Mouse (Mus musculus) R1 (cell line): ENCODE data around the gene Cdh6.

Source experiments
- DNase-seq: peaks from one replicate; pipeline ENCODE4 v3.0.0-alpha.2; 2018; ENCODE audit warnings: low read depth, low spot score

Cdh6 gene

DNA sequence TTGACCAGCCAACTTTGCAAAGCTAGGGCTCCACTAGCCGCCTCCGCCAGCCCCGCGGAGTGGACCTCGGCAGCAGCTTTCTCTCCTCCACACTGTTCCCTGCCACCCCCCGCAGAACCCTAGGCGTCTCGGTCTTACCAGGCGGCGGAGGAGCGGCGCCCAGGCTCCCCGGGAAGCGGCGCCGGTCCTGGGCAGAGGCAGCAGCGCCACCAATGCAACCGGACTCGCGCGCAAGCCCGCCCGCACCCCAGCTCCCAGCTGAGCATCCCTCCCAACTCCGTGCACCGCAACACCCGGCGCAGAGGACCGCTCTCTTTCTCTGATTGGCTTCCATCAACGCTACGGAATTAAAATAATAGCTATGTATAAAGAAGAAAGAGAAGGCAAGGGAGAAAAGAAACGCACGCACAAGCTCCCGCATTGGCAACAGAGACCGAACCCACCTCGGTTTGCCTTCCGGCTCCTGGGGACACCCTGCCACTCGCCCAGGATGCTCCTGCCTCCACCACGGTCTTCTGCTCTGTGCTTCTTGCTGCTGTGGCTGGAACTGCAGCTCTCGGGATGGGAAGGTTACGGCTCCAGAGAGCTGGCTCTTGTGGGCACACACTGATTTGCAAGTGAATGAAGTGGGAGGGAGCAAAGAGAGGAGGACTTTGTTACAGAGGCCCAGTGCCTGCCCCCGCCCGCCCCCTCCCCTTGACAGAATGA, at the start of gene Cdh6:
Cdh6 (minus strand) TSS at position 605 of the 708 bp plus-strand sequence.
- DNase-seq: peak; percentile 93

DNA sequence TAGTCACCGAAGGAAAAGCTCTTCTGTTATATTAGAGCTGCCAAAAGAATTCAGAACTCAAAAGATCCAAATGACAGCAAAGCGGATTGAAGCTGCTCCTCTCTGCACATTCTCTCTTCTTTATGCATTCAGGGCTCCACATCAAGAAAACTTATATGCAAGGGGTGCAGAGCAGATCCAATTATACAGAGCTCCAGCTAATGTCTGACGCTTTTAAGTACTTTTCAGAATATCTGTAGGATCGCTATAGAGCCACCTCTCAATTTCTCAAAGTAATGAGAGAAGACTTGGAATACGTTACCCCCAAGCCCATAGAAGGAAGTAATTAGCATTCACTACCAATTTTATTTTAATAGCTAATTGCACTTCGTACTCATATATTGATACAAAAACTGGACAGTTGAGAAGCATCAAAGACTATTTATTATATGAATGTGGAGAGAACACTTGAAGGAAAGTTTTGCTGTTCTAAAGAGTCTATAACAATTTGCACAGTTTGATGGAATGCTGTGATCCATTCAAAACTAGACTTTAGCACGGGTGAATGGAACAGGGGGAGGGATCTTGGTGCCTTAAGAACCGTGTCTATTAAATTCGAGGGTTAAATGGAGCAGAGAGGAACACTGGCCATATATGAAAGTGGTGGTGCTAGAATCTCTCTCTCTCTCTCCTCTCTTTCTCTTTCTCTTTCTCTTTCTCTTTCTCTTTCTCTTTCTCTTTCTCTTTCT, 46.4 kb upstream of the Cdh6 start:
- DNase-seq: no peak

DNA sequence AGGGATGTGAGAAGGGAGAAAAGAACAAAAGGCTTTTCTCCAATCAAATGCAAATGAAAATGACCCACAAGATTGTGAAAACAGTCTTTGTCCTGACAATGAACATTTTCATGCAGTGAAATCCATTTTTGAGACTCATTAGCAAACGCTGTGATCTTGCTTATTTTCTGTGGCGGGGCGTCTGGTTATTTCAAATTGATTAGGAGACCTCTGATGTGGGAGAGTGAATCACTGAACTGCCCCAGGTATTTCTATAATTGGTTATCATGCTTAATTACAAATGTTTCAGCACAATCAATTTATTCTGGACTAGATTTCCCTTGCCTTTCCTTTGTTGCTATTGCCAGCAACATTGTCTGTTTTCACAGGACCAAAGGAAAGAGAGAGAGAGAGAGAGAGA, 44.3 kb upstream of the Cdh6 start:
- no peak for DNase-seq

DNA sequence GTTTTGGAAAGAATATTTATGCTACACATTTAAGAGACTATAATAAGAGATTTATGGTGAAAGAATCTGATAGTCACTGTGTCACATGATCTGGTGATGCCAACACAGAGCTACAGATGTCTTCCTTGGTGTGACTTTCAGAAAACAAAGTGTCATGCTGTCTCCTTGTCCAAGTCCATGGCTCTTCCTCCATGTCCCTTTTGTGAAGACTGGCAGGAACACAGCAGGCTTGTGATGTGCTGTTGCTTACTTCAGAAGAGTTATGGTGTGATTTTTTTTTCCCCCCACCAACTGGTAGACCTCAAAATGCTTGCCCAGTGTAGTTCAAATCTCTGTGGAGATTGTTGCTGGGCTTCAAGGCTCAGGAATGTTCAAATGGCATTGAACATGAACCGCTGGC, 43.7 kb upstream of the Cdh6 start:
- no peak for DNase-seq

DNA sequence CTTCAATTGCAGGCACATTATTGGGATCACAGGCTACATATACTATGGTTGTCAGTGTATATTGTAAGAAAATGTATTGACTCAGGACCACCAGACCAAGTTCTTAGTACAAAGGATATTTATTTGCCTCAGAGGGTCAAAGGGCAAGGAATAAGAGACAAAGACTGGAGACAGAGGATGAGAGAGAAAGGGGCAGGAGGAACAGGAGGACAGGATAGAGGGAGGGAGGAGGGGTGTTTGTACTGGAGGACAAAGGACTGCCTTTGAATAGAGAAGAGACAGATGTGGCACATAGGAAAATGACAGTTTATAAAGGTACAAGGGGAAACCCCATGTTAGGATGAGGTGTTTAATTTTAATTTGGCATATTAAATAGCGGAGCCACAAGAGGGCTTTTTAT, 39.5 kb upstream of the Cdh6 start:
- no peak for DNase-seq

DNA sequence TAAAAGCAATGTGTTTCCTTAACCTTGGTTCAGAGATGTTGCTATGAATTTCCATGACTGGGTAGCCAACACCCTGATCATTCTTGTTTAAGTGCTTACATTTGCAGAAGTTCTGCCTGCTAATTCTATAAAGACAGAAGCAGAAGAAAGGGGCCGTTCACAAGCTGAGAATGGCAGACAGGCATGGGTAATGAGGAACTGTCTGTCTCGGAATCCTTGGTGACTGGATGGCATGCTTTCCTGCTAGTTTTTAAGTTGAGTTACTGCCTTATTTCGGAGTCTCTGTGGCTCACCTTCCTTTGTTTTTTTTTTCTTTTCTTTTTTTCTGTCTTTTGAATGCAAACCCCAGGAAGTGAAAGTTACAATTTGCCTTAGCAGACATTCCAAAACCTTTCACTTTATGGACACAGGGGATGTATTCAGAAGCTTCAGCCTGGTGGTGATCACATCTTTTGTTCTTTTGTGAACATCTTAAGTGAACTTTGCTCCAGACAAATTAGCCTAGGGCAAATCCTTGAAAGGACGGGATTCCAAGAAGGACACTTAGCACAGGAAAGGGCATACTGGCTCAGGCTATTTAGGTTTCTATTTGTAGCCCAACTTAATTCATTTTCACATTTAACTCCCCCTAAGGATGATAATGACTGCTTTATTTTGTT, 38.7 kb upstream of the Cdh6 start:
- peak; percentile 83 for DNase-seq

DNA sequence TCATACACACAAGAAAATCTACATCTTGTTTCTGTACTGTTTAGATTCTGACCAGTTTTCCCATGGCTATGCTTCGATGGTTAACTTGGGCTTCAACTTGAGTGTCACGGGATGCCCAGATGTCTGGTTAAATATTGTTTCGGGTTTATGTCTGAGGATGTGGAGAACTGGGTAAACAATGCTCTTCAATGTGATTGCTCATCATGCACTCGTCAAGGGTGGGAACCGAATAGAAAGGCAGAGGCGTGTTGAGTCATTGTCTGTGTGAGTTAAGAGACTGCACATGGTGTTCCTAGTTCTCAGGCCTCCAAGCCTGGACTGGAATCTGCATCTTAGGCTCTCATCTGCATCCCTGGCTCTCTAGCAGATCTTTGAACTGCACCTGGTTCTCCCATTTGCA, 36.7 kb upstream of the Cdh6 start:
- no peak for DNase-seq

DNA sequence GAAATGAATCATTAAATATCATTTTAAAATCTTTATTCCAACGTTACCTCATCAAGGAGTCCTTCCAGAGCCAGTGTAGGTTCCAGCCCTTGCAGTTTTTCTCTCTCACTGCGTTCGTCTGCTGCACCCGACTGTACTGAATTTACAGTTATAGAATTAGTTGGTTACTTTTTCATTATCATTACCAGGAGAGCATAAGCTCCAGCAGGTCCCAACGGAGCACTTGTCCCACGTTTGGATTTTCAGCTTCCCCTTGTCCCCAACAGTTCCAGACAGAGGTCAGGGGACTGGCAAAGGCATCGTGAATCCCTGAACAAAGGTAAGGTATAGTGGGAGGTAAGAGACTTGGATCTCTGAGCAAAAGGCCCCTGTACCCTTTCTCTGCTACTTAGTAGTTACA, 35.2 kb upstream of the Cdh6 start:
- DNase-seq: no peak

DNA sequence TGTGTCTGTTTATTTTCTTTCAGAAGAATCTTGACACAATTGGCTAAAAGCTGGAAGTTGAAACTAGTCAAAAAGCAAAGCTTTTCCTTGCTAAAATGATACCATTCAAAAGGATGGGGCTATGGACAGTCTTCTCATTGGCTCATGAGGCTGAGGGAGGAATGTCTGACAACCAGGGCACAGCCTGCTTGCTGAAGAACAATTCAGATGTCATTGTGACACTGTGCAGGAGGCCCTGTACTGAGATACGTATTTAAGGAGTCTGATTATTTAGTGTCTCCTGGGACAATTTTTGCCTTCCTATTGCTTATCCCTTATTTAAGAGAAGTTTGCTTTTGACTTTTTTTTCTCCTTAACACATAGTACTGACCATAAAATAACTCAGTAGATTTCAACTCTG, 22.8 kb upstream of the Cdh6 start:
- DNase-seq: no peak

DNA sequence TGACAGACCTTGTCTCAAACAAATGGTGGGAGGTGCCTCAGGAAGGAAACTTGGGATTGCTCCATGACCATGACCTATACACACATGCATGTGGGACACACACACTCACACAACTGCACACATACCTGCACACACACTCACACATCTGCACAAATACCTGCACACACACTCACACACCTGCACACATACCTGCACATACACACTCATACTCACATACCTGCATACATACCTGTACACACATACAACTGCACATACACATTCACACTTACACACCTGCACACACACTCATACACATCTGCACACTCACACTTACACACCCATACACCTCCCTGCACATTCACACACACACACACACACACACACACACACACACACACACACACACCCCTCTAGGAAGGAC, 20.6 kb upstream of the Cdh6 start:
- no peak for DNase-seq

DNA sequence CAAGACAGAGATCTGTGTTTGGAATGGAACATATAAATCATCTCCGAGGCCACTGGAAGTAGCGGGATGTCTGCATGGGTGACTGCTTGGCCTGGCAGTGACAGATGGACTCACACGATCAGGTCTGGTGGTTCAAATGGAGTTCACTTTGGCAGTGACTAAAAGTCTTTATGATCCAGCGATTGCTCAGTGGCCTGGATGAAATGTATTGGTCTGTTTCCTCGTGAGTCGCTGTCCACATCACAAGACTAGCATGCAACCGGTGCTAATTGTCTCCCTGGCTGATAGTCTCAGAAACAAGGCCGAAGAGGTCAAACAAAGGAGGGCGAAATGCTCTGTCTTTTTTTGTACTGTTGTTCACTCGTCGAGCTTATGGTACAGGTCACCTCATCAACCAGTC, 19.6 kb upstream of the Cdh6 start:
- no peak for DNase-seq

DNA sequence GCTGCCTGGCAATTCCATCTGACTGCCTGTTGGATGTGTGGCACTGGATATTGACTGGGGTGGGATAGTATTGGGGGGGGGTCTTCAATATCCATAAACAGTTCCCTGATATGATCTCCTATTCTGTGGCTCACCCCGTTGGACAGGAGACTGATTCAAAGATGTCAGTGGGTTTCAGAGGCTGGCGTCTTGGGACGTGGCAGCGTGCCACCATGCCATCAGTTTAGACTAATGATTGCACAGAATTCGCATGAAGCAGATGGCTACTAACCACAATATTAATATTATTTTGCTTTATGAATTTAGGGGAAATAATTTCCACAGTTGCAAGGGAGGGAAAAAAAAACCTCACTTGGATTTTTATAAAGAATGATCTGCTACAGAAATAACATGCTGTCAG, 10.2 kb upstream of the Cdh6 start:
- no peak for DNase-seq

DNA sequence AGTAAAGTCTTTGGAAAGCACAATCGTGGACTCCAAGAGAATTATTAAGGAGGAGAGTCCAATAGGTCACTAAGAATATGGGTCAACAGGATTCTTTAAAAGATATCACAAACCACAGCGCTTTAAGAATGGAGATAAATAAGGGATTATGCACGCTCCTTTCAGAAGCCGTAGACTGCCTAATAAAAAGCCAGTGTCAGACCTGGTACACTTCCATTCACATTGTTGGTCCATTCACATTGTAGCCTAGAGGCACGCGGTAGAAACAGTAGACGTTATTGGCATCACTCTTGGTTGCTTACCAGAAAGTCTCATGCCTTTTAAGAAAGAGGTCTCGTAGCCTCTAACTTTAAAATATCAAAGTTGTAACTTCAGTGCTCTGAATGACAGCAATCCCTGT, 8.0 kb upstream of the Cdh6 start:
- no peak for DNase-seq

DNA sequence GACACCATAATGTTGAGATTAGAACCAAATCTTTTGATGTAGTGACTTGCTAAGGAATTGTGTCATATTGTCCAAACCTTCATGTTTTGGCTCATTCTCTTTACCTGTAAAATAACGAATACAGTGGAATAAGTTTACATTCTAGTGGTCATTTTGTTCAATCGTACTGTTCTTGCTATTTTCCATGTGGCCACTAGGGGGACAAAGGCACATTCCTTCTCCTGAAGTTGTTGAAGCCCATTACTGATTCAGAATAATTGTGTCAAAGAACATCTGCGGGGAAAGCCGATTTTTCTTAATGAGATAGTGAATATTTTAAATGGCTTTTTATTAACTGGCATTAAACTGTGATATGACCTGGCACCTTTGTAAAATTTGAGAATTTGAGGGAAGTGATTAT, 7.5 kb upstream of the Cdh6 start:
- peak; percentile 38 for DNase-seq

DNA sequence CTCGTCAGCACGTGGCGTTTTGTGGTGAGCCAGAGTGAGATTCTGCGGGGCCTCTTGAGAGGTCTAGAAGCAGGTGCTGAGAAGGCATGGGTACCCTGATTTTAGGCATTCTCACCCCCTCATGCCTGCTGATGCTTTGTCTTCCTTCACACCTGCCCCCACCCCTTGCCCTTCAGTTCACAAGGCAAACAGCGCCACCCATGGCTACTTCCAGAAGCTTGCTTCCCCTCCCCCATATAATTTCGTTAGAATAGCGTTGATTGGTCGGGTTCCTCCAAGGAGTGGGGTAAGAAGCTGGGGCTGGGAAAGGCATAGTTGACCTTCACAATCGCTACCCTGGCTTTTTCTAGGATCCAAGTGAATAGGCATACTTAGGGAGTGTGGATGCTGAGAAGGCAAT, 2.5 kb upstream of the Cdh6 start:
- DNase-seq: peak; percentile 60

DNA sequence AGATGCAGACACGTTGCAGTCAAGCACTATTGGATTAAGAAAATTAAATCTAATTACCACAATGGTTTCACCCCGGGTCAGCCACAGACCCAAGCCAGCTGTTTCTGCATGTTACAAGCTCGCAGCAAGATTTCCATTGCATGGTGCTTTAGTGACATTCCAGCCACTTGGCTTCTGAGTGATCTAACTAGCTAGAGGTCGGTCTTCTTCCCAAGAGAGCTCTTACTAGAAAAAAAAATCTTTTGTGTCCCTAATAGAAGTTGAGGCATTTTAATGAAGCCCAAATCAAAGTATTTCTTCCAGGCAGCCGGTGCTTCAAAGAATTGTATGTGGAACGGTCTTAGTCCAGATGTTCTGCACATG, 1.1 kb upstream of the Cdh6 start:
- DNase-seq: no peak

DNA sequence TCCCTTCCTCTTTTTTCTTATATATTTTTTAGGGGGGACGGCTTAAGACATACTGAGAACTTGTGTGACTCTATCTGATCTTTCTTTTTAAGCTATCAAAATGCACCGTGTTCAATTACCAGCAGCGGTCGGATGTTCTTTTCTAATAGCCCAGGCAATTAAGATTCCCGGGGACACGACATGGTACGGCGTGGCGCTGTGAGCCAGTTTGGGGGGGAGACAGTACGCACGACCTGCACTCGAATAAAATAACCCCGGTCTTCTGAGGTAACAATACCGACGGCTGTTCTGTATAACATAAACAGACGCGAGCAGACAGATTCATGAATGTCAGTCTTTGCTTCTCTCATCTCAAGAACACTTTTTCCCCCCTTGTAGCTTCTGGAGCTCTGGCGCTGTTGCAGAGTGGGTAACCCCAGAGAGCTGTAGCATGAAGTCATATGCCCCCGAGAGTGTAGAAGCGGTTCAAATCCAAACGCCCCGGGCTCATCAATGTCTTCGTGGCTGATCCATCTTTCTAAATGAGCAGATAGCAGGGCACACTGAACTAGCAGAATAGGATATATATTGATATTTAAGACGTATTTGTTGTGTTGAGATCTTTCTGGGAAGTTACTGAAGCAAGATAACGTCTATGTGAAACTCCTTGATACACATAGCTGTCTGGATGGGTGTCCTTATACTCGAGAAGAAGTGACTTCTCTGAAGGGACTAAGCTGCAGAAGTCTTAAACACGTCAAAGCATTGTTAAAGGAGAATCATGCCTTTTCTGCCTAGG, 554 bp upstream of the Cdh6 start:
- no peak for DNase-seq

DNA sequence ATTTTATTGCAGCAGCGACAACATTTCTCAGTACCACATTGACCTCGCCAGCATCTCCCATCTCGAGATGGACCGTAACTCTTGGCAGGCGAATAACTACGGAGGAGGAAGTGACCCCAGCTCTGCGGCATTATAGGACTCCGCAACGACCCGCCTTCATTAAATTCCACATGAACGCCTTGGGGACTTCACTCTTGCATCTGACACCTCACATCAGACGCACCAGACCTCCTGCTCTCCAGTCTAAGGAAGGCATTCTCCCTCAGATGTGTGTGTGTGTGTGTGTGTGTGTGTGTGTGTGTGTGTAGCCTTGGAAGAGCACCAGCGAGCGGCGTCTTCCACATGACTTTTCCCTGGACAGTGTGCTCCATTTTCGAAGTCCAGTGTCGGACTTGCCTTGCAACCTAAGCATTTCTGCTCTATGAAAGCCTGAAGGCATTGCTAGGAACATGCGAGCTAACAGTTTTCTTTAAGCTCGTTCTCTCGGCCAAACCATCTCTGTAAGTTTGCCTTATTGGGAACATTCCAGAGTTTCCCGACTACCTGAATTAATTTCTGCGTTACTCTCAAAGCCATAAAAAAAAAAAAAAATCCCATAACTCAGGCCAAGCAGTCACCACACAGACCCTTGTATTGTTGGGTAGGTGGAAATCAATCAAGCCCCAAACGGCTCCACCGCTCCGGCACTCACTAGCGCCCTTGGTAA, 957 bp downstream of the Cdh6 start:
- DNase-seq: peak; percentile 12

DNA sequence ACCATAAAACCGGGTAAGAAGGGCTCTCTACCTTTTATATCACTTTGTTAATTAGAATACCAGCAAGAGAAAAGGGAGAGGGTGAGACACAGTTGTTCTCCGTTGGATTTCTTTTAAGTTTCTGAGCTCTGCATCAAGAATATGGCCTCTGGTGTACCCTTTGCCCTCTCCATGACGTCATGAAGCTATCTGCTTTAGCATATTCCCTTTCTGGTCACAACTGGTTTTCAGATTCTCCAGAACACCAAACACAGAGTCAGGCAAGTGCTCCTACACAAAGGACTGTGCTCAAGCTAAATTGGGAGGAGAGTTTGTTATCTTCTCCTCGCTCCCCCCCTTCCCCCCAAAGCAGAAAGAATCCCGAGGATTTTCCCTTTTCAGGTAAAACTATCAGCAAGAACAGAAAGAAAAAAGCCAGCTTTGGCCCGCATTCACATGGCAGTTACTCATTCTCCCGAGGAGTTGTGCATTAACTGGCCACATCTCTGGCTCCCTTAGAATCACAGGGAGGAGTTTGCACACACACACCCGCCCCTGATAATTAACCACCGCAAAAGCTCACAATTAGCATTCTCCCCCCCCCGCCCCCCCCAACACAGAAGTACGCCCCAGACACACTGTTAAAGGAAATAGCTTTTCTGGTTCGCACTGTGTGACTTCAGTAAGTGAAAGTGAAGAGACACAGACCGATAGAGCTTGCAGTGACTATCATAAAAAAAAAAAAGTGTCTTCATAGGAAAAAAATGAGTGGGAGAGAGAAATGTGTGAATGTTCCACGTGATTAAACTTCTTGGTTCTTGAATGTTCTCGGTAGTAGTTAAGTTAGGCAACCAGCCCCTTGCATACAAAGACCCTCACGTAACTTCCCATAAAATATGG, 1.8 kb downstream of the Cdh6 start:
- DNase-seq: no peak

DNA sequence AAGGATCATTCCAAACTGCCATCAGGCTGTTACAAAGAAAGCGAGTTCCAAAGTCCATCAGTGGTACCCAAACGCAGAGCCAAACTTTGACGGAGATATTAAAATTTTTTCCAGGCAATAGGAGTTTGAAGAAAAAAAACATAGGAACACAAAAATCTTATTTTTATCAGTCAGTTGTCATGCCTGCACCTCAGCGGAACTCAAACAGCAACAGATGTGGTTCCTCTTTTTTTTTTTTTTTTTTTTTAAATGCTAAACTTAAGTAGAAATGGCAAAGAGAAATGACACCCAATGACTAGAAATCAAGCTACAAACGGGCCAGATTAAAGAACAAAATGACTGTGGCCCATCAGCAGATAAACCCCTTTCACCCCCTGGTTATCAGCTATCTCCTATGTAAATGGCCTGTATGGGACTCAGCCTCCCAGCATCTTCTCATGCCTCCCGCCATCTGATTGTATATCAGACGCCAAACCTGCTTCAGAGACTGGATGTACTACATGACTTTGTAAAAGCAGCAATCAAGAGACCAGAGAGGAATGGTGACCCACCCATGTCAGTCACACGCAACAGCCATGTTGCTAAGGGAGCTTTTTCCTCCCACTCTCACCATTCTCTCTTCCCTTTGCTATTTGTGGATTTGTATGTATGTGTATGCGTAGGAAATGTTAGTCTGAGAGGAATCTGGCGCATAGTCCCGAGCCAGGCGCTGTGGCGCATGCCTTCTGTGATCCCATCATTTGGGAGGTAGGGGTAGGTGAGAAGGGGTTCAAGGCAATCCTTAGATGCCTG, 8.2 kb downstream of the Cdh6 start:
- DNase-seq: no peak
